Mouse (Mus musculus): ENCODE measurements around the gene 6430628N08Rik. TPM values are rescaled to one million over a fixed set of nuclear protein-coding genes. Genes with fewer than 3 reads are reported as not detected.
A peak's percentile ranks its signal among the peaks of the same experiment; 100 is the strongest.

The 6430628N08Rik gene
- 0.17 TPM in 1 of 2 replicates, not detected in the other for polyA plus RNA-seq (2016; fragmentation: Nextera tagmentation; extraction: Ambion mirVana)

- H3K27me3 ChIP-seq: peaks cover 47% of the 10 kb centered on the region
Observed at GRCm38 (mm10) chr4:115890553-115890952, at the start of gene 6430628N08Rik. Gene 6430628N08Rik, plus strand, starts transcription at chr4:115890665.

GRCm38 (mm10) chr4:115840842-115841241 lies 49.6 kb upstream of the 6430628N08Rik start:
- ATAC-seq (ENCODE audit: low FRiP score): no peak
- Histone ChIP-seq H3K9me3 (replicated peaks) (no peaks in the 10 kb centered on the region), H3K27me3 (no peaks in the 10 kb centered on the region), H3K36me3 (no peaks in the 10 kb centered on the region), H3K4me1 (peaks cover 4% of the 10 kb centered on the region; the same call in 1 of the 2 replicates), H3K27ac (no peak overlapping the region), H3K4me2 (replicated peaks) (no peak overlapping the region), H3K4me3 (no peak overlapping the region), H3K9ac (no peak overlapping the region)
- WGBS: 90% methylated on average over 4 of the region's 4 CpGs

More at GRCm38 (mm10) chr4:115890553-115890952, at the start of gene 6430628N08Rik:
- peak within 1 kb of the TSS; percentile 32 for H3K4me3 ChIP-seq
- H3K9ac ChIP-seq: peak within 1 kb of the TSS; percentile 42
- peaks cover 9% of the 10 kb centered on the region for H3K4me1 ChIP-seq
- no peaks in the 10 kb centered on the region for H3K9me3 ChIP-seq (replicated peaks)
- peak; percentile 33; the same call in 1 of the 2 replicates for ATAC-seq (ENCODE audit: low FRiP score)
- under 1% methylated on average over 31 of the region's 31 CpGs for WGBS
- no peaks in the 10 kb centered on the region for H3K36me3 ChIP-seq
- H3K27ac ChIP-seq: no peak within 1 kb of the TSS
- peak within 1 kb of the TSS; percentile 58 for H3K4me2 ChIP-seq (replicated peaks)

- Histone ChIP-seq H3K4me1 (no peaks in the 10 kb centered on the region), H3K27me3 (no peaks in the 10 kb centered on the region), H3K4me3 (no peak overlapping the region), H3K36me3 (peaks cover 24% of the 10 kb centered on the region), H3K27ac (no peak overlapping the region), H3K9ac (no peak overlapping the region), H3K4me2 (replicated peaks) (no peak overlapping the region), H3K9me3 (replicated peaks) (no peaks in the 10 kb centered on the region)
- 58% methylated on average over 2 of the region's 2 CpGs for WGBS
- no peak for ATAC-seq (ENCODE audit: low FRiP score)
Observed at GRCm38 (mm10) chr4:115846656-115847055, 43.8 kb upstream of the 6430628N08Rik start.

- no peak overlapping the region for H3K9ac ChIP-seq
- no peak for ATAC-seq (ENCODE audit: low FRiP score)
- H3K4me3 ChIP-seq: no peak overlapping the region
- no peaks in the 10 kb centered on the region for H3K27me3 ChIP-seq
- WGBS: 68% methylated on average over 5 of the region's 5 CpGs
- H3K36me3 ChIP-seq: peaks cover 27% of the 10 kb centered on the region
- no peaks in the 10 kb centered on the region for H3K9me3 ChIP-seq (replicated peaks)
- no peak overlapping the region for H3K27ac ChIP-seq
- no peak overlapping the region for H3K4me2 ChIP-seq (replicated peaks)
- H3K4me1 ChIP-seq: no peaks in the 10 kb centered on the region
Observed at GRCm38 (mm10) chr4:115847377-115847776, 43.1 kb upstream of the 6430628N08Rik start.

- Histone ChIP-seq H3K36me3 (peaks cover 27% of the 10 kb centered on the region), H3K4me3 (no peak overlapping the region), H3K9ac (no peak overlapping the region), H3K27me3 (no peaks in the 10 kb centered on the region), H3K4me1 (no peaks in the 10 kb centered on the region), H3K4me2 (replicated peaks) (no peak overlapping the region), H3K27ac (no peak overlapping the region), H3K9me3 (replicated peaks) (no peaks in the 10 kb centered on the region)
- 92% methylated on average over 1 of the region's 1 CpGs for WGBS
- ATAC-seq (ENCODE audit: low FRiP score): no peak
Observed at GRCm38 (mm10) chr4:115848083-115848482, 42.4 kb upstream of the 6430628N08Rik start.

- H3K36me3 ChIP-seq: peaks cover 27% of the 10 kb centered on the region
- 72% methylated on average over 8 of the region's 8 CpGs for WGBS
- H3K9me3 ChIP-seq (replicated peaks): no peaks in the 10 kb centered on the region
- H3K4me3 ChIP-seq: no peak overlapping the region
- H3K27ac ChIP-seq: no peak overlapping the region
- no peaks in the 10 kb centered on the region for H3K27me3 ChIP-seq
- H3K4me1 ChIP-seq: no peaks in the 10 kb centered on the region
- H3K9ac ChIP-seq: no peak overlapping the region
- H3K4me2 ChIP-seq (replicated peaks): no peak overlapping the region
- ATAC-seq (ENCODE audit: low FRiP score): no peak
Observed at GRCm38 (mm10) chr4:115848990-115849677, 41.3 kb upstream of the 6430628N08Rik start.

- no peak overlapping the region for H3K9ac ChIP-seq
- H3K9me3 ChIP-seq (replicated peaks): no peaks in the 10 kb centered on the region
- WGBS: 78% methylated on average over 2 of the region's 2 CpGs
- H3K4me2 ChIP-seq (replicated peaks): no peak overlapping the region
- peaks cover 27% of the 10 kb centered on the region for H3K36me3 ChIP-seq
- H3K4me3 ChIP-seq: no peak overlapping the region
- H3K4me1 ChIP-seq: peaks cover 6% of the 10 kb centered on the region
- H3K27ac ChIP-seq: no peak overlapping the region
- ATAC-seq (ENCODE audit: low FRiP score): no peak
- H3K27me3 ChIP-seq: no peaks in the 10 kb centered on the region
Observed at GRCm38 (mm10) chr4:115850111-115850510, 40.4 kb upstream of the 6430628N08Rik start.

- Histone ChIP-seq H3K36me3 (peaks cover 27% of the 10 kb centered on the region), H3K4me2 (replicated peaks) (no peak overlapping the region), H3K27ac (no peak overlapping the region), H3K4me3 (no peak overlapping the region), H3K27me3 (no peaks in the 10 kb centered on the region), H3K4me1 (peaks cover 11% of the 10 kb centered on the region), H3K9me3 (replicated peaks) (no peaks in the 10 kb centered on the region), H3K9ac (no peak overlapping the region)
- no peak for ATAC-seq (ENCODE audit: low FRiP score)
- WGBS: 57% methylated on average over 2 of the region's 2 CpGs
Observed at GRCm38 (mm10) chr4:115850631-115851030, 39.8 kb upstream of the 6430628N08Rik start.

- Histone ChIP-seq H3K36me3 (peaks cover 27% of the 10 kb centered on the region), H3K27me3 (no peaks in the 10 kb centered on the region), H3K4me2 (replicated peaks) (no peak overlapping the region), H3K9me3 (replicated peaks) (no peaks in the 10 kb centered on the region), H3K9ac (no peak overlapping the region), H3K27ac (no peak overlapping the region), H3K4me3 (no peak overlapping the region), H3K4me1 (peaks cover 20% of the 10 kb centered on the region)
- no peak for ATAC-seq (ENCODE audit: low FRiP score)
- 89% methylated on average over 6 of the region's 6 CpGs for WGBS
Observed at GRCm38 (mm10) chr4:115851569-115851968, 38.9 kb upstream of the 6430628N08Rik start.

- Histone ChIP-seq H3K9me3 (replicated peaks) (no peaks in the 10 kb centered on the region), H3K27ac (no peak overlapping the region), H3K4me1 (peaks cover 26% of the 10 kb centered on the region), H3K4me2 (replicated peaks) (no peak overlapping the region), H3K9ac (no peak overlapping the region), H3K4me3 (no peak overlapping the region), H3K36me3 (peaks cover 38% of the 10 kb centered on the region), H3K27me3 (no peaks in the 10 kb centered on the region)
- no peak for ATAC-seq (ENCODE audit: low FRiP score)
- 39% methylated on average over 6 of the region's 6 CpGs for WGBS
Observed at GRCm38 (mm10) chr4:115855100-115855499, 35.4 kb upstream of the 6430628N08Rik start.

- H3K36me3 ChIP-seq: peaks cover 37% of the 10 kb centered on the region
- H3K9ac ChIP-seq: no peak overlapping the region
- no peaks in the 10 kb centered on the region for H3K9me3 ChIP-seq (replicated peaks)
- WGBS: 68% methylated on average over 4 of the region's 4 CpGs
- no peak overlapping the region for H3K27ac ChIP-seq
- H3K4me1 ChIP-seq: peaks cover 26% of the 10 kb centered on the region
- H3K4me3 ChIP-seq: no peak overlapping the region
- no peak overlapping the region for H3K4me2 ChIP-seq (replicated peaks)
- no peak for ATAC-seq (ENCODE audit: low FRiP score)
- H3K27me3 ChIP-seq: no peaks in the 10 kb centered on the region
Observed at GRCm38 (mm10) chr4:115855609-115856008, 34.9 kb upstream of the 6430628N08Rik start.

GRCm38 (mm10) chr4:115856282-115856681 lies 34.2 kb upstream of the 6430628N08Rik start:
- H3K27me3 ChIP-seq: no peaks in the 10 kb centered on the region
- no peak overlapping the region for H3K9ac ChIP-seq
- H3K36me3 ChIP-seq: peaks cover 37% of the 10 kb centered on the region

More at GRCm38 (mm10) chr4:115856282-115856681, 34.2 kb upstream of the 6430628N08Rik start:
- no peaks in the 10 kb centered on the region for H3K9me3 ChIP-seq (replicated peaks)
- H3K4me2 ChIP-seq (replicated peaks): no peak overlapping the region
- WGBS: 63% methylated on average over 4 of the region's 4 CpGs
- no peak for ATAC-seq (ENCODE audit: low FRiP score)
- peaks cover 26% of the 10 kb centered on the region for H3K4me1 ChIP-seq
- no peak overlapping the region for H3K4me3 ChIP-seq
- peak overlapping the region; percentile 52; the same call in 1 of the 2 replicates for H3K27ac ChIP-seq

Measured in hindbrain, embryonic 12.5 days (tissue).